Mouse (Mus musculus): Measurements from ENCODE around the gene Igdcc4. TPM values are rescaled to one million over a fixed set of nuclear protein-coding genes. Genes with fewer than 3 reads are reported as not detected.

Igdcc4 gene
- polyA plus RNA-seq, 1 experiment = 42.1 TPM

DNA sequence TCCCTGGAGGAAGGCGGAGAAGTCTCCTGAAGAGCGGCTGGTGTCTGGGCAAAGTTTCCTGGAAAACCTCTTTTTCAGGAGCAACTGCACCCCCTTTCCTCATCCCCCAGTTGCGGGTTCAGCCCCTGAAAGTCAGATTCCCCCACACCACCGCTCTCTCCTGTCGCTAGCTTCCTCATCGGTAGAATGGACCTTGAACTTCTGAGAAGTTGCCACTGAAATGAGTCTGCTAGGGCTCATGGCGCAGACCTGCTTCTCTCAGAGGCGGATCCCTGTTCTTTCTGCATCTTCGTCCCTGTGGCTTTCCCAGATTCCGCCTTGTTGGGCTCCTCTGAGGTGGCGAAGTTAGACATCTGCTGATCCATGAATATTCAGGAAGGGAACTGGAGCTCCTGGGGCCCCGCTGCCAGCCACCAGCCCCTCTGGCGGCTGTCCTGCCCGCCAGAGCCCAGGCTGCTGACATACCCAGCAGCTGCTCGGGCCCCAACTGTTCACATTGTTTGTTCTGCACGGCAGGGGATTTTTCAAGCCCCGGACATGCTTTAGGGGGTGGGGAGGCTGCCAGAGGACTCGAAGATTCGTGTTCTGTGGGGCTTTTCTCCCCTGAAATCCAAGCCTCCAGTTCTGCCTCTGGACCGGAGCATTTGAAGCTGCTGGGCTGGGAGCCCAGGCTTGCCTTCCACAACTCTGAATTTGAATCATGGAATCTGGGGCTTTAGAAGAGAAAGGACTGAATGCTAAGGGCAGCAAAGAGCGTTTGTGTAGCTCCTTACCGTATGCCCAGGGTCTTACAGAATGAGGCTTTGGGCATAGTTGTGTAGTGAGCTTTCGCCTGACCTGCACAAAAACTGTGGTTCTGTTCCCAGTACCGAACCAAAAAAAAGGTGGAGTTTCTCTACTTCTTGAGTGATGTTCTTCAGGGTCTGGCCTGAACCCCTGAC is 8.1 kb downstream of the Igdcc4 start:
- H3K4me1 ChIP-seq (ENCODE audit: control insufficient read depth, insufficient read depth, low read length) = 0 out of 2 replicates have a peak, but pooled peaks cover 2% of the 10 kb centered on the region
- peak overlapping the region; percentile 71 for H3K27ac ChIP-seq (ENCODE audit: insufficient read depth, low read length)
- no peak overlapping the region for H3K4me3 ChIP-seq (ENCODE audit: insufficient read depth, low read length)
- no peak for TF ChIP-seq CTCF (IDR thresholded peaks at IDR 0.05; ENCODE audit: borderline replicate concordance, insufficient read depth, low read length)
- TF ChIP-seq POLR2A (IDR thresholded peaks at IDR 0.05; ENCODE audit: low read depth, low read length) = peak; percentile 28; the same call in 1 of the 2 replicates

DNA sequence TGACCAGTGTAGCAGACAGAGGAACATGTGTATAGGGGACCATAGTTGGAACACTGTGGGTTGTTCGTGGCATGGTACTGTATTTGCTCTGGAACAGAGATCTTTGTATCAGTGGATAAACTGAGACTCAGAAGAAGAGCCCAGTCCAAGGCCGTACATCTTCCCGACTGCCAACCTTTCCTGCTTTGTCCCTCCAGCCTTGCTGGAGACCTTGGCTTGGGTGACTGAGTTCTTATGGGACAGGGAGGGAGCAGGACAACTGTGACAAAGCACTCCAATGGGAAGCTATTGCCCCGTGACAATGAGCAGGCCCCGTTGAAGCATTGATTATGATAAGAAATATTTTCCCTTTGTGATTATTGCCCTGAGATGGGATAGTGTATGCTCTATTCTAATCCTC is 10.4 kb downstream of the Igdcc4 start:
- TF ChIP-seq CTCF (IDR thresholded peaks at IDR 0.05; ENCODE audit: borderline replicate concordance, insufficient read depth, low read length) = no peak
- TF ChIP-seq POLR2A (IDR thresholded peaks at IDR 0.05; ENCODE audit: low read depth, low read length) = no peak
- Histone ChIP-seq H3K4me3 (ENCODE audit: insufficient read depth, low read length) (no peak overlapping the region), H3K27ac (ENCODE audit: insufficient read depth, low read length) (no peak overlapping the region), H3K4me1 (ENCODE audit: control insufficient read depth, insufficient read depth, low read length) (0 out of 2 replicates have a peak, but pooled peaks cover 2% of the 10 kb centered on the region)

DNA sequence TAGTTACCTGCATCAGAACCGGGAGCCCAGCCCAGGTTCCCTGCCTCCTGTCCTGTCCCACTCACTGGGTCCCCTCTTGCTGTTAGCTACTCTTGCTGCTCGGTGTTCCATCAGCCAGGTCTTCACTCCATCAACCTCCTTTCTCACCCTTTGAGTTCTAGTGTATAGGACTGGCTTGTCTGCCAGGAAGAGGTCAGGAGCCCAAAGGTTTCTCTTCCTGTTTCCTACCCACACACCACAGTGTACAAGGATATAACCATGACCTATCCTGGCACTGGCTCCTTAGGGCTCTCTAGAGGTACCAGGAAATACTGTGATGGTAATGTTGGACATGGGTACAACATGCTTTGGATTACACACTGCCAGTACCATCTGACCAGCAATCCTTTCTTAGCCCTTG is 12.4 kb downstream of the Igdcc4 start:
- H3K4me1 ChIP-seq (ENCODE audit: control insufficient read depth, insufficient read depth, low read length) = 0 out of 2 replicates have a peak, but pooled peaks cover 2% of the 10 kb centered on the region
- H3K27ac ChIP-seq (ENCODE audit: insufficient read depth, low read length) = no peak overlapping the region
- H3K4me3 ChIP-seq (ENCODE audit: insufficient read depth, low read length) = no peak overlapping the region
- TF ChIP-seq CTCF (IDR thresholded peaks at IDR 0.05; ENCODE audit: borderline replicate concordance, insufficient read depth, low read length) (no peak), POLR2A (IDR thresholded peaks at IDR 0.05; ENCODE audit: low read depth, low read length) (no peak)

DNA sequence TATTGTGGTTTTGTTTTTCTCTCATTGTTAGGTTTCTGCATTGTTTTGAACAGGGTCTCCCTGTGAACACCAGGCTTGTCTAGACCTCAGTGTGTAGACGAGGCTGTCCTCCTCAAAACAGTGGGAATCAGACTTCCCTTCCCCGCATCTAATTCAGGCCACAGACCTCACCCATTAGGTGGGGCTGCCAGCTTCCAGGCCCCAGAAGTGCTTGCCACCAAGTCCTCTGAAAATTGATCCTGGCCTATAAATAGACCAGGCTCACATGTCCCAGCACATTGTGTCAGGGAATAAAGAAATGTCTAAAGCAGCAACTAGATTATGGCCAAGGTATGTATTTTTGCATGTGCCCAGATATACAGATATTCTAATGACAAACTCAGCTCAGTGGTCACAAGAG is 14.6 kb downstream of the Igdcc4 start:
- no peak overlapping the region for H3K4me3 ChIP-seq (ENCODE audit: insufficient read depth, low read length)
- TF ChIP-seq CTCF (IDR thresholded peaks at IDR 0.05; ENCODE audit: borderline replicate concordance, insufficient read depth, low read length) (no peak), POLR2A (IDR thresholded peaks at IDR 0.05; ENCODE audit: low read depth, low read length) (no peak)
- no peak overlapping the region for H3K27ac ChIP-seq (ENCODE audit: insufficient read depth, low read length)
- H3K4me1 ChIP-seq (ENCODE audit: control insufficient read depth, insufficient read depth, low read length) = no peaks in the 10 kb centered on the region

DNA sequence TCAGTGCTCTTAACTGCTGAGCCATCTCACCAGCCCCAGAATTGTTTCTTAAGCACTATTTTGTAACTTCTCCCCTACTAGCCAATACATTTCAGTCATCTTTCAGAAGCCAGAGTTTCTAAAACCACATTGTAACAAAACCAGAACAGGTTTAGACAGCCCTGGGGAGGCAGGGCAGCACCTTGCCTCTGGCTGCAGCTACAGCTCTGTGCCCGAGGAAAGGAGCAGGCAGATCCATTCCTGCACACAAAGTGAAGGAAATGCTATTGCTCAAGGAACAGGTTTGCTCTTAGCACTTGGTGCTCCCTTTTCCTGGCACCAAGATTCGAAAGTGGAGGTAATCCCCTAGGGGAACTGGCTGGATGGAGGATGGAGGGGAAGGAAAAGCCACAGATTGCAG is 16.2 kb downstream of the Igdcc4 start:
- H3K27ac ChIP-seq (ENCODE audit: insufficient read depth, low read length) = no peak overlapping the region
- H3K4me1 ChIP-seq (ENCODE audit: control insufficient read depth, insufficient read depth, low read length) = no peaks in the 10 kb centered on the region
- H3K4me3 ChIP-seq (ENCODE audit: insufficient read depth, low read length) = no peak overlapping the region
- no peak for TF ChIP-seq POLR2A (IDR thresholded peaks at IDR 0.05; ENCODE audit: low read depth, low read length)
- no peak for TF ChIP-seq CTCF (IDR thresholded peaks at IDR 0.05; ENCODE audit: borderline replicate concordance, insufficient read depth, low read length)

DNA sequence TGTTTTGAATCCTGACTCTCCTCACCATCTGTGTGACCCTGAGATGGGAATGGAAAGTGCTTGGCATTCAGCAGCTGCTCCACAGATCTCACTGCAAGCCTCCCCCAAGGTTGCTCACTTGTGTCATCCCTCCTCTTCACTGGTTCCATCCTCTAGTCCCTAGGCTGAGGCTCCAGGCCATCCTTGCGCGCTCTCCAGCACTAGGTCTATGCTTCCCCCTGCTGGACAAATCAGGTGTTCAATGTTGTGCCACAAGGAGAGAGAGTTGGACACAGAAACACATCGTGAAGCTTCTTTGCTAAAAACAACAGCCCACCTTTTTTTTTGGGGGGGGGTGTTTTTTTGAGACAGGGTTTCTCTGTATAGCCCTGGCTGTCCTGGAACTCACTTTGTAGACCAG is 19.6 kb downstream of the Igdcc4 start:
- Histone ChIP-seq H3K4me3 (ENCODE audit: insufficient read depth, low read length) (no peak overlapping the region), H3K27ac (ENCODE audit: insufficient read depth, low read length) (no peak overlapping the region), H3K4me1 (ENCODE audit: control insufficient read depth, insufficient read depth, low read length) (no peaks in the 10 kb centered on the region)
- TF ChIP-seq POLR2A (IDR thresholded peaks at IDR 0.05; ENCODE audit: low read depth, low read length) (no peak), CTCF (IDR thresholded peaks at IDR 0.05; ENCODE audit: borderline replicate concordance, insufficient read depth, low read length) (peak; percentile 91)

DNA sequence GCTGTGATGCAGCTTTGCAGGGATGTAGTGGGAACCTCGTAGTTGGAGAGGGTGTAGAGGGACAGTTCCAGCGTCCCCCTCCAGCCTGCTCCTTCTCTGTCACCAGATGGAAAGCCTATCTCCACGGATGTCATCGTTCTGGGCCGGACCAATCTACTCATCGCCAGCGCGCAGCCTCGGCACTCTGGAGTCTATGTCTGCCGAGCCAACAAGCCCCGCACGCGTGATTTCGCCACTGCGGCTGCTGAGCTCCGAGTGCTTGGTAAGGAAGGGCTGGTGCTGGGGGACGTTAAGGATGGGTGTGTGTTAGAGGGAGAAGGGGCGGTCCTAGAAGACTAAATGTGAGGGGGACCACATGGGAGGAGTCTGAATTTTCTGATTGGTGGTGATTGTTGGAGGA is 21.3 kb downstream of the Igdcc4 start:
- Histone ChIP-seq H3K4me3 (ENCODE audit: insufficient read depth, low read length) (no peak overlapping the region), H3K27ac (ENCODE audit: insufficient read depth, low read length) (no peak overlapping the region)

DNA sequence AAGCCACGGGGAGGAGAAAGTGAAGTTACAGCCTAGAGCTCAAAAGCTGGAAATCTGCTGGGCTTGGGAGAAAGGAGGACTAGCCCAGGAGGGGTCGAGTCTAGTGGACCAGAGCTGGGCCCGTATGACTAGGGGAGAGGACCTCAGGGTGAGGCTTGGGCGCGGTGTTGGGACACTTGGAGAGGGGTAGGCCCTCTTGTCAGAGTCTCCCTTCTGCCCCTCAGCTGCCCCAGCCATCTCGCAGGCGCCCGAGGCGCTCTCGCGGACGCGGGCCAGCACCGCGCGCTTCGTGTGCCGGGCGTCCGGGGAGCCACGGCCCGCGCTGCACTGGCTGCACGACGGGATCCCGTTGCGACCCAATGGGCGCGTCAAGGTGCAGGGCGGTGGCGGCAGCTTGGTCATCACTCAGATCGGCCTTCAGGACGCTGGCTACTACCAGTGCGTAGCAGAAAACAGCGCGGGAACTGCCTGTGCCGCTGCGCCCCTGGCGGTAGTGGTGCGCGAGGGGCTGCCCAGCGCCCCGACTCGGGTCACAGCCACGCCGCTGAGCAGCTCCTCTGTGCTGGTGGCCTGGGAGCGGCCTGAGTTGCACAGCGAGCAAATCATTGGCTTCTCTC is 22.4 kb downstream of the Igdcc4 start:
- Histone ChIP-seq H3K4me1 (ENCODE audit: control insufficient read depth, insufficient read depth, low read length) (no peaks in the 10 kb centered on the region), H3K4me3 (ENCODE audit: insufficient read depth, low read length) (no peak overlapping the region), H3K27ac (ENCODE audit: insufficient read depth, low read length) (no peak overlapping the region)
- TF ChIP-seq CTCF (IDR thresholded peaks at IDR 0.05; ENCODE audit: borderline replicate concordance, insufficient read depth, low read length) (peak; percentile 71), POLR2A (IDR thresholded peaks at IDR 0.05; ENCODE audit: low read depth, low read length) (no peak)

More for the DNA sequence above, 21.3 kb downstream of the Igdcc4 start:
- no peaks in the 10 kb centered on the region for H3K4me1 ChIP-seq (ENCODE audit: control insufficient read depth, insufficient read depth, low read length)
- TF ChIP-seq CTCF (IDR thresholded peaks at IDR 0.05; ENCODE audit: borderline replicate concordance, insufficient read depth, low read length) = no peak
- TF ChIP-seq POLR2A (IDR thresholded peaks at IDR 0.05; ENCODE audit: low read depth, low read length) = no peak

DNA sequence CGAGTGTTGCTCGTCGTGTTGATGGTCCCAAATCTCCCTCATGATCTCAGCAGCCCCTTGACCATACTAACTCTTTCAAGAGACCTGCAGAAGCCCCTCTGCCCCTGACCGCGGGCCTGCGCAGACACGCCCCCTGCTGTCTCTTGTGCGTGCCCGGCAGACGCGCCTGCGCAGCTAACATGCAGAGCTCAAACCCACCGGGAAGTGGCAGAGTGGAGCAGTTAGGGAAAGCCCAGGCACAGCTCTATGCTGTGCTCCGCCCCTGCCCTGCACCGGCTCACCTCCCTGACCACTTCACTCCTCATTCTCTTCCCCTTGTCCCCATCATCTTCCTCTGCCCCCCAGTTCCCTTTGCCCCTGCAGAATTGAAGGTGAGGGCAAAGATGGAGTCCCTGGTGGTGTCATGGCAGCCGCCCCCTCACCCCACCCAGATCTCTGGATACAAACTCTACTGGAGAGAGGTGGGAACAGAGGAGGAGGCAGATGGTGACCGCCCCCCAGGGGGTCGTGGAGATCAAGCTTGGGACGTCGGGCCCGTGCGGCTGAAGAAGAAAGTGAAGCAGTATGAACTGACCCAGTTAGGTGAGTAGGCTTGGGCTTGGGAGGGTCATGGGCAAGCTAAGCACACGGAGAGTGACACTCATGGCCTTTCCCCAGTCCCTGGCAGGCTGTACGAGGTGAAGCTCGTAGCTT is 27.0 kb downstream of the Igdcc4 start:
- TF ChIP-seq POLR2A (IDR thresholded peaks at IDR 0.05; ENCODE audit: low read depth, low read length) (no peak), CTCF (IDR thresholded peaks at IDR 0.05; ENCODE audit: borderline replicate concordance, insufficient read depth, low read length) (0 out of 2 replicates have a peak, but pooled peaks have one; percentile 24)
- no peak overlapping the region for H3K27ac ChIP-seq (ENCODE audit: insufficient read depth, low read length)
- no peak overlapping the region for H3K4me3 ChIP-seq (ENCODE audit: insufficient read depth, low read length)
- H3K4me1 ChIP-seq (ENCODE audit: control insufficient read depth, insufficient read depth, low read length) = no peaks in the 10 kb centered on the region
